Mouse (Mus musculus): ENCODE measurements around the gene Cavin4. TPM values are rescaled to one million over a fixed set of nuclear protein-coding genes. Genes with fewer than 3 reads are reported as not detected.

Gene Cavin4
- polyA plus RNA-seq, 1 experiment from 2014 or later = 0.62 TPM

GRCm38 (mm10) chr4:48629445-48629844, 33.9 kb upstream of the Cavin4 start:
- Histone ChIP-seq H3K4me3 (ENCODE audit: low read depth, low read length) (no peak overlapping the region), H3K27ac (replicated peaks; ENCODE audit: low read depth, low read length) (no peak overlapping the region), H3K4me1 (ENCODE audit: control insufficient read depth, insufficient read depth, low read length) (no peaks in the 10 kb centered on the region), H3K4me2 (ENCODE audit: low read depth, low read length) (no peak overlapping the region), H3K9me3 (replicated peaks; ENCODE audit: control insufficient read depth, low read length) (no peaks in the 10 kb centered on the region), H3K9ac (replicated peaks; ENCODE audit: low read length) (no peak overlapping the region), H3K27me3 (ENCODE audit: control insufficient read depth, insufficient read depth, low read length) (no peaks in the 10 kb centered on the region), H3K36me3 (replicated peaks; ENCODE audit: control insufficient read depth, insufficient read depth, low read depth, low read length) (peaks cover 4% of the 10 kb centered on the region; the same call in 1 of the 2 replicates)
- no peak for ATAC-seq (replicated peaks; ENCODE audit: insufficient number of reproducible peaks, low FRiP score, low TSS enrichment, low read depth)
- DNase-seq (ENCODE audit: low spot score) = no peak
- 95% methylated on average over 13 of the region's 13 CpGs for WGBS

GRCm38 (mm10) chr4:48633529-48633928, 29.8 kb upstream of the Cavin4 start:
- H3K27me3 ChIP-seq (ENCODE audit: control insufficient read depth, insufficient read depth, low read length) = no peaks in the 10 kb centered on the region
- H3K9ac ChIP-seq (replicated peaks; ENCODE audit: low read length) = no peak overlapping the region
- H3K4me2 ChIP-seq (ENCODE audit: low read depth, low read length) = no peak overlapping the region
- no peak overlapping the region for H3K4me3 ChIP-seq (ENCODE audit: low read depth, low read length)
- peak; percentile 56 for DNase-seq (ENCODE audit: low spot score)
- H3K9me3 ChIP-seq (replicated peaks; ENCODE audit: control insufficient read depth, low read length) = no peaks in the 10 kb centered on the region
- no peak overlapping the region for H3K27ac ChIP-seq (replicated peaks; ENCODE audit: low read depth, low read length)
- ATAC-seq (replicated peaks; ENCODE audit: insufficient number of reproducible peaks, low FRiP score, low TSS enrichment, low read depth) = 0 out of 2 replicates have a peak, but pooled peaks have one; percentile 15
- H3K4me1 ChIP-seq (ENCODE audit: control insufficient read depth, insufficient read depth, low read length) = no peaks in the 10 kb centered on the region
- WGBS = 56% methylated on average over 6 of the region's 6 CpGs
- peaks cover 6% of the 10 kb centered on the region for H3K36me3 ChIP-seq (replicated peaks; ENCODE audit: control insufficient read depth, insufficient read depth, low read depth, low read length)

- Histone ChIP-seq H3K4me3 (ENCODE audit: low read depth, low read length) (no peak overlapping the region), H3K9ac (replicated peaks; ENCODE audit: low read length) (no peak overlapping the region), H3K36me3 (replicated peaks; ENCODE audit: control insufficient read depth, insufficient read depth, low read depth, low read length) (peaks cover 6% of the 10 kb centered on the region), H3K4me1 (ENCODE audit: control insufficient read depth, insufficient read depth, low read length) (no peaks in the 10 kb centered on the region), H3K27ac (replicated peaks; ENCODE audit: low read depth, low read length) (no peak overlapping the region), H3K9me3 (replicated peaks; ENCODE audit: control insufficient read depth, low read length) (no peaks in the 10 kb centered on the region), H3K27me3 (ENCODE audit: control insufficient read depth, insufficient read depth, low read length) (no peaks in the 10 kb centered on the region), H3K4me2 (ENCODE audit: low read depth, low read length) (no peak overlapping the region)
- DNase-seq (ENCODE audit: low spot score) = peak; percentile 27
- ATAC-seq (replicated peaks; ENCODE audit: insufficient number of reproducible peaks, low FRiP score, low TSS enrichment, low read depth) = 0 out of 2 replicates have a peak, but pooled peaks have one; percentile 22
- WGBS = 70% methylated on average over 2 of the region's 2 CpGs
These were observed 29.3 kb upstream of the Cavin4 start for GRCm38 (mm10) chr4:48634058-48634457.

- Histone ChIP-seq H3K4me3 (ENCODE audit: low read depth, low read length) (no peak overlapping the region), H3K27me3 (ENCODE audit: control insufficient read depth, insufficient read depth, low read length) (no peaks in the 10 kb centered on the region), H3K27ac (replicated peaks; ENCODE audit: low read depth, low read length) (no peak overlapping the region), H3K36me3 (replicated peaks; ENCODE audit: control insufficient read depth, insufficient read depth, low read depth, low read length) (peaks cover 3% of the 10 kb centered on the region), H3K9ac (replicated peaks; ENCODE audit: low read length) (no peak overlapping the region), H3K4me1 (ENCODE audit: control insufficient read depth, insufficient read depth, low read length) (no peaks in the 10 kb centered on the region), H3K9me3 (replicated peaks; ENCODE audit: control insufficient read depth, low read length) (no peaks in the 10 kb centered on the region), H3K4me2 (ENCODE audit: low read depth, low read length) (no peak overlapping the region)
- DNase-seq (ENCODE audit: low spot score) (no peak), ATAC-seq (replicated peaks; ENCODE audit: insufficient number of reproducible peaks, low FRiP score, low TSS enrichment, low read depth) (no peak)
- WGBS = 91% methylated on average over 13 of the region's 13 CpGs
These were observed 26.5 kb upstream of the Cavin4 start for GRCm38 (mm10) chr4:48636831-48637230.

- Histone ChIP-seq H3K36me3 (replicated peaks; ENCODE audit: control insufficient read depth, insufficient read depth, low read depth, low read length) (peaks cover 3% of the 10 kb centered on the region), H3K27me3 (ENCODE audit: control insufficient read depth, insufficient read depth, low read length) (no peaks in the 10 kb centered on the region), H3K4me2 (ENCODE audit: low read depth, low read length) (no peak overlapping the region), H3K9ac (replicated peaks; ENCODE audit: low read length) (no peak overlapping the region), H3K9me3 (replicated peaks; ENCODE audit: control insufficient read depth, low read length) (no peaks in the 10 kb centered on the region), H3K4me3 (ENCODE audit: low read depth, low read length) (no peak overlapping the region), H3K27ac (replicated peaks; ENCODE audit: low read depth, low read length) (no peak overlapping the region), H3K4me1 (ENCODE audit: control insufficient read depth, insufficient read depth, low read length) (no peaks in the 10 kb centered on the region)
- ATAC-seq (replicated peaks; ENCODE audit: insufficient number of reproducible peaks, low FRiP score, low TSS enrichment, low read depth) (no peak), DNase-seq (ENCODE audit: low spot score) (no peak)
- WGBS = 79% methylated on average over 10 of the region's 10 CpGs
These were observed 25.2 kb upstream of the Cavin4 start for GRCm38 (mm10) chr4:48638132-48638531.

- ATAC-seq (replicated peaks; ENCODE audit: insufficient number of reproducible peaks, low FRiP score, low TSS enrichment, low read depth) = no peak
- peaks cover 3% of the 10 kb centered on the region for H3K36me3 ChIP-seq (replicated peaks; ENCODE audit: control insufficient read depth, insufficient read depth, low read depth, low read length)
These were observed 23.8 kb upstream of the Cavin4 start for GRCm38 (mm10) chr4:48639503-48639902.

GRCm38 (mm10) chr4:48643801-48644200, 19.5 kb upstream of the Cavin4 start:
- no peak overlapping the region for H3K27ac ChIP-seq (replicated peaks; ENCODE audit: low read depth, low read length)
- H3K9me3 ChIP-seq (replicated peaks; ENCODE audit: control insufficient read depth, low read length) = no peaks in the 10 kb centered on the region
- ATAC-seq (replicated peaks; ENCODE audit: insufficient number of reproducible peaks, low FRiP score, low TSS enrichment, low read depth) (no peak), DNase-seq (ENCODE audit: low spot score) (no peak)
- no peaks in the 10 kb centered on the region for H3K4me1 ChIP-seq (ENCODE audit: control insufficient read depth, insufficient read depth, low read length)
- H3K27me3 ChIP-seq (ENCODE audit: control insufficient read depth, insufficient read depth, low read length) = no peaks in the 10 kb centered on the region
- H3K9ac ChIP-seq (replicated peaks; ENCODE audit: low read length) = no peak overlapping the region
- 86% methylated on average over 6 of the region's 6 CpGs for WGBS
- no peak overlapping the region for H3K4me3 ChIP-seq (ENCODE audit: low read depth, low read length)
- peaks cover 10% of the 10 kb centered on the region; the same call in 1 of the 2 replicates for H3K36me3 ChIP-seq (replicated peaks; ENCODE audit: control insufficient read depth, insufficient read depth, low read depth, low read length)
- H3K4me2 ChIP-seq (ENCODE audit: low read depth, low read length) = no peak overlapping the region

More at GRCm38 (mm10) chr4:48639503-48639902, 23.8 kb upstream of the Cavin4 start:
- Histone ChIP-seq H3K4me3 (ENCODE audit: low read depth, low read length) (no peak overlapping the region), H3K4me1 (ENCODE audit: control insufficient read depth, insufficient read depth, low read length) (no peaks in the 10 kb centered on the region), H3K27ac (replicated peaks; ENCODE audit: low read depth, low read length) (no peak overlapping the region), H3K27me3 (ENCODE audit: control insufficient read depth, insufficient read depth, low read length) (no peaks in the 10 kb centered on the region), H3K9ac (replicated peaks; ENCODE audit: low read length) (no peak overlapping the region), H3K9me3 (replicated peaks; ENCODE audit: control insufficient read depth, low read length) (no peaks in the 10 kb centered on the region), H3K4me2 (ENCODE audit: low read depth, low read length) (no peak overlapping the region)
- DNase-seq (ENCODE audit: low spot score) = no peak
- WGBS = 91% methylated on average over 17 of the region's 17 CpGs

GRCm38 (mm10) chr4:48646143-48646542, 17.2 kb upstream of the Cavin4 start:
- ATAC-seq (replicated peaks; ENCODE audit: insufficient number of reproducible peaks, low FRiP score, low TSS enrichment, low read depth) (no peak), DNase-seq (ENCODE audit: low spot score) (no peak)
- H3K9ac ChIP-seq (replicated peaks; ENCODE audit: low read length) = no peak overlapping the region
- H3K27ac ChIP-seq (replicated peaks; ENCODE audit: low read depth, low read length) = no peak overlapping the region
- H3K4me1 ChIP-seq (ENCODE audit: control insufficient read depth, insufficient read depth, low read length) = no peaks in the 10 kb centered on the region
- peaks cover 10% of the 10 kb centered on the region; the same call in 1 of the 2 replicates for H3K36me3 ChIP-seq (replicated peaks; ENCODE audit: control insufficient read depth, insufficient read depth, low read depth, low read length)
- H3K27me3 ChIP-seq (ENCODE audit: control insufficient read depth, insufficient read depth, low read length) = no peaks in the 10 kb centered on the region
- H3K4me3 ChIP-seq (ENCODE audit: low read depth, low read length) = no peak overlapping the region
- H3K9me3 ChIP-seq (replicated peaks; ENCODE audit: control insufficient read depth, low read length) = no peaks in the 10 kb centered on the region
- WGBS = 89% methylated on average over 5 of the region's 5 CpGs
- no peak overlapping the region for H3K4me2 ChIP-seq (ENCODE audit: low read depth, low read length)

Data from embryonic facial prominence, embryonic 11.5 days (tissue).